Mouse (Mus musculus) adrenal gland, postnatal 10 days (tissue): Measurements from ENCODE around the gene Cdh4. TPM values are rescaled to one million over a fixed set of nuclear protein-coding genes. Genes with fewer than 3 reads are reported as not detected.

ENCODE experiments used
- DNase-seq: peaks from one replicate; pipeline ENCODE4 v3.0.0; 2021; ENCODE audit warnings: mixed read lengths
- total RNA-seq, 2 experiments: library from RNA; stranded (reverse); gene quantifications; 2 replicates each; pipeline ENCODE4 v1.2.3; 2021

Gene Cdh4
- total RNA-seq, 2 experiments from 2014 or later = 2.8 to 5.2 TPM

GRCm38 (mm10) chr2:179599886-179600285 lies 157.7 kb downstream of the Cdh4 start:
- peak; percentile 33 for DNase-seq

DNA sequence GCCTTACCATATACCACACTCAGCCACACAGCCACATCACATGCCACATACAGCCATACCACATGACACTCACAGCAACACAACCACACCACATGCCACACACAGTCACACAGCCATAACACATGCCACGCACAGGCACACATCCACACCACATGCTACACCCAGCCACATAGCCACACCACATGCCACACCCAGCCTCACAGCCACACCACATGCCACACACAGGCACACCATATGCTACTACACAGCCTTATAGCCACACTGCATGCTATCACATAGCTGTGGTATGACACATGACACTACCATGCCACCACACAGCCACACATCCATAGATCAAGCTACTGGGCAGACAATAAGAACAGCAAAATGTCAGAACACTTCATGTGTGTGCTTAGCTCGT lies 158.1 kb downstream of the Cdh4 start:
- DNase-seq = no peak

DNA sequence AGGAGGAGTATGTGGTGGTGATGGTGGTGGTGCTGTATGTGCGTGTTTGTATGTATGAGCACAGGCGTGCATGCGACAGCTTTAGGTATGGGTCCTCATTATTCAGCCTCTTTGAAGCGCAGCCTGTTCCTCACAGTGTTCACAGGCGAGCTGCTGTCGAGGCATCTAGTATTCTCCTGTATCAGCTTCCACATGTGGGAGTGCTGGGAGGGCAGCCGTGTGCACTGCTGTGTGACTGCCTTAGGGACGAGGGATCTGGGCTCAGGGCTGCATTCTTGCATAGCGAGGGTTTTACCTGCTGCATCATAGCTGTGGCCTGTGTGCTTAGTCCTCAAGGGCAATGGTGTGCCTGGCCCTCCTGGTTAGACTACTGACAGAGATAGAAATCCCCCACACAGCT lies 158.9 kb downstream of the Cdh4 start:
- no peak for DNase-seq

- peak; percentile 25 for DNase-seq
Measured at GRCm38 (mm10) chr2:179604746-179605145, 162.5 kb downstream of the Cdh4 start.

DNA sequence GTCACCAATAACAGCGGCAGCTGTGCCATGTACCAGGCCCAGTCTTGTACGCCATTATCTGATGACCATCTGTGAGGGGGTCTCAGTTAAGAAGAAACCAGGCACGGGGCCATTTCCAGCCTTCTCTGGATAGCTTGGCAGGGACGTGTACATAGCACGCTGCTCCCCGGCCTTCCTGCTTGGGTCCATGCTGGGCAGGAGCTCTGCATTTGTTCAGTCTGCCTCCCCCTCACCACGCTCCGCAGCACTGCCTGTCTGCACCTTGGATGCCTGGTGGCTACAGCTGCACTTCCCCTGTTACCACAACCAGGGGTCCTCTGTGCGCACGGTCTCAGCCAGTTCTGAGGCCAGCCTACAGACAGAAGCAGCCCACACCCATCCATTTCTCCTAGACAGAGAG lies 163.0 kb downstream of the Cdh4 start:
- DNase-seq = no peak

GRCm38 (mm10) chr2:179606341-179606740 lies 164.1 kb downstream of the Cdh4 start:
- no peak for DNase-seq

DNA sequence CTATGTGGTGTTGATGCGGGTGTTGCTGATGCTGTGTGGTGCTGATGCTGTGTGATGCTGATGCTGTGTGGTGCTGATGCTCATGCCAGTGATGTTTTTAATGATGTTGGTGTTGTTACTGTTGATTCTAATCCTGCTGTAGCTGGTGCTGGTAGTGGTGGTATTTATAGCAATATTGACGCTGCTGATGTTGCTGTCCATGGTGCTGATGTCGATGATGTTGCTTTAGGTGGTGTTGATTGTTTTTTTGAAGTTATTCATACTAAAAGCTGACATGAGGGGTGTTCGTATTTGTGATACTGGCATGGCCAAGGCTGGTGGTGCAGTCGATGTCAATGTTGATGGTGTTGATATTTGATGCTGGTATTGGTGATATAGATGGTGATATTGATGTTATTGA lies 173.7 kb downstream of the Cdh4 start:
- DNase-seq = peak; percentile 63

- DNase-seq = no peak
Measured at GRCm38 (mm10) chr2:179623643-179624473, 181.6 kb downstream of the Cdh4 start.

GRCm38 (mm10) chr2:179627563-179627962 lies 185.3 kb downstream of the Cdh4 start:
- no peak for DNase-seq

GRCm38 (mm10) chr2:179630720-179631119 lies 188.5 kb downstream of the Cdh4 start:
- no peak for DNase-seq

DNA sequence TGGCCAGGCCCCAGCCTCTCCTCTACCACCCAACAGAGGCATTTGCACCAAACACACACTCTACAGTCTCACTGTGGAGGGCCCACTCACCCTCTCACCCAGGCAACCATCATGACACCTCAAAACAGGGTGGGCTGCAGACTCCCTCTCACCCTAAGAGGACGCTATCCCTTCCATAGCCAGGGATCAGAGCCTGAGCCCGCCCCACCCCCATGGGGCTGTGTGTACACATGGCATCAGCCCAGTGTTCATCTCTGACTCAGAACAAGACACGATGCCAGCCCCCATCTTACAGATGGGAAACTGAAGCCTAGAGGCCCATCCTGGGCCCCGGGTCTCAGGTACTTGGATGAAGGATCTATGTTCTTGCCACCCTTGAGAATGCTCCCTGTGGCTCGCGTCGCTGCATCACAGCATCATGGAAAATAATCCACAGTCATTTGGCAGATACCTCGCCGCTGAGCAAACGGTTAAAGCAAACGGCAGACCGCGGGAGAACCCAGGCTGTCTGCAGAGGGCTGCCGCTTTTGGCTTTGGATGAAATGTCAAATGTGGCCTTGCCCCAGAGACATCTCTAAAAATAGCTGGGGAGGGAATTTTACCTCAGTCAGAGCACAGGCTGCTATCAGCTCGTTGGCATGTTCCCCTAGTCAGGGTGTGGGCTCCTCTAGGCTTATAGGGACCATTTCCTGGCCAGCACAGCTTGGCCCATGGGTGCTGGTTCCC lies 198.5 kb downstream of the Cdh4 start:
- peak; percentile 5 for DNase-seq

- DNase-seq = no peak
Measured at GRCm38 (mm10) chr2:179648573-179649263, 206.5 kb downstream of the Cdh4 start.

- DNase-seq = no peak
Measured at GRCm38 (mm10) chr2:179649370-179649769, 207.1 kb downstream of the Cdh4 start.

GRCm38 (mm10) chr2:179650168-179650567 lies 207.9 kb downstream of the Cdh4 start:
- no peak for DNase-seq

DNA sequence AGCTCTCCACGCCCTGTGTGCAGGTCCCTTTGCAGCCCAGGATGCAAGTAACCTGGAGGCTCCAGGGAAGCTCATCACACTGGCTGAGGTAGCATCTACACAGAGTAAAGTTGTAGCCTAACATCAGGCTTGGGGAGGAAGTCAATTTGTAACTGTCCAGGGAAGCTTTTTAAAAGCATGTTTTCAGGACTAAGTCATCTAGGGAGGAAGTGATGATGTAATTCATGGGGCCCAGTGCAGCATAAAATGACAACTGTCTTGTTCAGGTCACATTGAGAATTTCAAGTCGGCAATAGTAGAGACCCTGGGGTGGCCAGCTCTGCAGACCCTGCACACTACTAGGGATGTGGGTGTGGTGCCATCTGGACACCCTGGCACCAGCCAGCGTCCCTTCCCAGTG lies 213.3 kb downstream of the Cdh4 start:
- no peak for DNase-seq

DNA sequence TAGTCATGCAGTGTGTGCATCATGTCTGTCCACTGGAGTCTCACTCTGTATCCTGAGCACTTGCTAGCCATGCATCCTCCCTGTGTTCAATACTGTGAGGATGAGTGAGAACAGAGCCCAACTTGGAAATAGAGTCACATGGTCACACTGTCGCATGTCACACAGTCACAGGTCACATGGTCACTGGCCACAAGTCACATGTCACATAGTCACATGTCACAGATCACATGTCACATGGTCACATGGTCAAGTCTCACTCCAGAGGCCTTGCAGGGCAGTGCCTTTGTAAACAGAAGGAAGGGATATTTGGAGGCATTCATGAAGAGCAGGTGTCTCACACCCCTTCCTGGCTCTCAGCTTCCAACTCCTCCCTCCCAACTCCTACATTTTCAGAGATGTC lies 217.0 kb downstream of the Cdh4 start:
- no peak for DNase-seq

DNA sequence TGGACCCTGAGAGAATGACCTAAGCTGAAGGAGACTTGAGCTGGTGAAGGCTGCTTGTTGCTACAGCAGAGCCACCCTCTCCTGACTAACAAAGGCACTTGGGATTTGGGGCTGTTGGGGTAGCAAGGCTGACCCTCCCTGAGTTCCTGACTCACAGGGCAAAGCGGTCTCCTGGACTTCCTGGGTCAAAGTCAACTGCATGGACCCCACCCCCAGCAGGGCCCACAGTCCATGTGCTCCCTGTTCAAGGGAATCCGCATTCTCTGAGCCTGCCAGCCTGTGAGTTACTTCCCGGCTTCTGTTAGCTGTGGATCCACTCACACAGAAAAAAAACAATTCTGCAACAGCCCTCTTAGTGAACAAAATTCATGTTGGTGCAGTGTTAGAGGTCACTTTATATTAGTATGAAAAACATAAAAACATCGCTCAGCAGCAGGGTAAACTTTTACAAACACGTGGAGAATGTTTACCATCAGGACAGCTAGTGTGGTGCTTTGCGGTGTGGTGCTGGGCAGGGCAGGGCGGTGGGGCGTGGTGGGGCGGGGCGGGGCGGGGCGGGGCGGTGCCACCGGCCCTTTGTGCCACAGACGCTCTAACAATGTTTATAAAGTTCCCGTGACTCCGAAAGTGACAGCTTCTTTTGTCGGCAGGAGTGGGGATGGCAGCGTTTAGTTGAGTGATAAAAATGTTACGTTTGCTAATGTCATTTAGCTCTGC lies 219.9 kb downstream of the Cdh4 start:
- peak; percentile 7 for DNase-seq

GRCm38 (mm10) chr2:179662739-179663138 lies 220.5 kb downstream of the Cdh4 start:
- no peak for DNase-seq

DNA sequence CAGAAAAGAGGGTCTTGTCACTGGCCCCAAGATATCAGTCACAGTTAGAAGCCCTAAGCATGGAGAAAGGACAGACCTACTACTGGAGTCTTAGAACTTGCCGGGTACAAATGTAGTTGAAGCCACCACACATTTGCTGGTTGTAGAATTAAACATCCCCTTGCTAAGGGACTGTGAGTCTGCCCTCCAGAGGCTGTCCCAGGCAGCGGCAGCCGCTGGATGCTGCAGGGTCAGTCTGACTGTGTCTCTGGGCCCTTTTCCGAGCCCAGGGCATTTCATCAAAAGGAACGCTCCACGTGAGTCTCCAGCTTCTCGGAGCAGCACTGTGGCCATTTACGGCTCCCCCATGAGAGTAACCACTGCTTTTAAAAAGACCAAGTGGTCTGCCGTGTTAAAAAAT lies 221.4 kb downstream of the Cdh4 start:
- DNase-seq = peak; percentile 16

DNA sequence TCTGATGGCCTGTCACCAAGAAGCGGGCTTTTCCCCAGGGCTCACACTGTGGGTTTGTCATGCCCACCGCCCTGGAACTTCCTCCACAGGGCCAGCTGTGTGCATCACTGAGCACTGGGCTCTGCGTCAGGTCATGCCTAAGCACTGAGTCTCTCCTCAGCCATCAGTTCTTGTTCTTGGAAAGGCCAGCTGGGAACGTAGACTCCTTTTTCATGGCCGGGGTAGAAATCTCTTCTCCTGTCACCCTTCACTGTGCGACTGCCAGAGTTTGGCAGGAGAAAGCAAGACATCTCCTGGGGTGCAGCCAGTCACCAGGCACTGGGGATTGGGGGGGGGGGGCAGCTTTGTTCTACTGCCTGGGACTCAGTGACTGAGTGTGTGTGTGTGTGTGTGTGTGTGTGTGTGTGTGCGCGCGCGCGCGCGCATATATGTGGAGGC lies 222.0 kb downstream of the Cdh4 start:
- no peak for DNase-seq

DNA sequence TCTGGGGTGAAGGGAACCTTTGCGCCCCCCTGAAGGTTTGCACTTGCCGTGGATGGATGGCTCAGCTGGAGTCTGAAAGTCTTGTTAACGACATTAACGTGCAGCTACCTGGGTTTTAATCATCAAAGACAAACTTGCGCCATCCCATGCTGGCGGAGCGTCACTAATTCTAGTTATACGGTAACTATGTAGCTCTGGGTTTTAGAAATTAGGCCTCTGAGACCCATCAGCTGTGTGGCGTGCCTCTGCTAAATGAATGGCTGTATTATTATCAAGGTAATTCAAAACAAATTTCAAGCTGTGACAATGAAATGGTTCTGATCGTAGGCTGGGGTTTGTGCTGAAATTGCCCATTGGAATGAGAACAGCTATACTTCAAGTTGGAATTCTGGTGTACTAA lies 228.5 kb downstream of the Cdh4 start:
- DNase-seq = no peak

GRCm38 (mm10) chr2:179679866-179680265 lies 237.6 kb downstream of the Cdh4 start:
- DNase-seq = no peak
